Mouse (Mus musculus): ENCODE results near the gene Sardh. TPM values are rescaled to one million over a fixed set of nuclear protein-coding genes. Genes with fewer than 3 reads are reported as not detected.

Gene Sardh
- polyA plus RNA-seq, 1 experiment from 2014 or later = 12.6 TPM

DNA sequence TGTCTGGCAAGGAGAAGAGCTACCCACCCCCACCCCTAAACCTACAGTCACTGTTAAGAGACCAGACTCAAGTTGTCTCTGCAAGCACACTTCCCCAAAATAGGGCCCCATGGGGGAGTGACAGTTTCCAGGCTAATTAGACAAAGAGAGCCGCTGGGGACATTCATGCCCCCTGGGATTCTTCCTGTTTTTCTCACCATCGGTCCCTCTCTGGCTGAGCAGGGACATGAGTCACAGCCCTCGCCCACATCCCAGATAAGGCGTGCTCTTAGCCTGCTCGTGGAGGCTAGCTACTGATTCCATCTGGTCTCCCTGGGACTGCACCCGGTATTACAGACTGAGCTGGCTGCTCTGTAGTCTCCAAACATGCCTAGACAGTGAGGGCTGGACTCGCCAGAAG lies 15.8 kb downstream of the Sardh start:
- Histone ChIP-seq H3K4me3 (ENCODE audit: low read depth, low read length) (no peak overlapping the region), H3K36me3 (ENCODE audit: insufficient read depth, low read length) (no peaks in the 10 kb centered on the region), H3K9me3 (ENCODE audit: low read length) (no peaks in the 10 kb centered on the region), H3K9ac (replicated peaks; ENCODE audit: low read depth) (no peak overlapping the region), H3K4me2 (replicated peaks; ENCODE audit: low read depth, low read length) (no peak overlapping the region), H3K4me1 (ENCODE audit: insufficient read depth, low read depth, low read length) (no peaks in the 10 kb centered on the region), H3K27ac (ENCODE audit: low read length) (peak overlapping the region; percentile 81), H3K27me3 (replicated peaks; ENCODE audit: insufficient read depth, low read length) (no peaks in the 10 kb centered on the region)
- TF ChIP-seq EP300 (IDR thresholded peaks at IDR 0.05) (peak; percentile 55), CTCF (IDR thresholded peaks at IDR 0.05) (no peak)
- 22% methylated on average over 7 of the region's 7 CpGs for WGBS
- ATAC-seq (peak; percentile 74), DNase-seq (ENCODE audit: low spot score) (peak; percentile 88)

DNA sequence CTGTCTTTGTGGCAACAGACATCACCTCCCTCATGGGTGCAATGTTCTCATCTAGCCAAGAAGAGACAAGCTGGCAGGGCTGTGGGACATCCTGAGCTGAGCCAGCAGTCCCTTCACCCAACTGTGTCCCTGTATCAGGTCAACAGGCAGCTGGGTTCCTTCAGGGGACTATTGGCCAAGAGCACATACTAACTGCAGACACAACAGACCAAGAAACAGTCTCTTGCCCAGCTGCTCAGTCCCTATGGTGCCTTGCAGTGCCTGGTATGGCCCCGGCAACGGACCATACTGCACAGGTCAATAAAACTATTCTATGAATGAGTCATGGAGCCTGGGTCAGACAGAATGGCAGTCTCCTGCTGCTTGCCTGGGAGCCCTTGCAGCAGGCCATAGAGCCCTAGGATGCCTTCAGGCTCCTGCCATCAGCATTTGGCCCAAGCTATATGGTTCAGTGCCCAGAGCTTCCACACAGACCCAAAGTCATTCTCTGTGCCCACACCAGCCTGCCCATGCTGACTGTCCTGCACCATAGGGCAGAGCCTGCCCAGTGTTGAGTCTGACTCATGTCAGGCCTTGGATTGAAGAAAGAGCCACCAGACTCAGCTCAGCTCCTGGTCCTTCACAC lies 18.5 kb downstream of the Sardh start:
- H3K4me3 ChIP-seq (ENCODE audit: low read depth, low read length) = no peak overlapping the region
- WGBS = 79% methylated on average over 2 of the region's 2 CpGs

DNA sequence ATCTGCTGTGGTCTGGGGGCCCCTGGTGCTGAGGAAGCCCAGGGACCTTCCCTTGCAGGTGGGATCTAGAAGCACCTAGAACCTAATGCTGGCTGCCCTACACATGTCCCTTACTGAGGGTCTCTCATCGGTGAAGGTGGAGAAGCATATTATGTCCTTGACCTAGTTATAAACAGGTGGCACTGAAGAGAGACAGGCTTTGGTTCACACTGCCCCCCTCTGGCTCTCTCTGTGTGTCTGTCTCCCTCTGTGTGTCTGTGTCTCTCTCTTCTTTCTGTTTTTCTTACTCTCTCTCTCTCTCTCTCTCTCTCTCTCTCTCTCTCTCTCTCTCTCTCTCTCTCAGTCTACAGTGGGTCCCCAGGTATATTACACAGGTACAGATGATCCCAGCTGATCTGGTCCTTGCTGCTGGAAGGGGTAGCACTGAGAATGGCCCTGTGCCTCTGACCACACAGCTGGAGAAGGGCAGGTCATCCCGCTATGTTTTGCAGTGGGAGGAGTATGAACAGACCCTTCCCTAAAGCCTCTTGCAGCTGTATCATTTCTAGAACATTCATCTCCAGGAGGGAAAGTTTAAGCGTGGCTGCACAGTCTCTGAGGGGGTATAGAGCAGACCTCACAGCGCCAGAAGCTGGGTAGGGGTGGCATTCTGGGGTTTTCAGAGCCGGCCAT lies 19.2 kb downstream of the Sardh start:
- Histone ChIP-seq H3K4me3 (ENCODE audit: low read depth, low read length) (no peak overlapping the region), H3K4me1 (ENCODE audit: insufficient read depth, low read depth, low read length) (no peaks in the 10 kb centered on the region), H3K27ac (ENCODE audit: low read length) (peak overlapping the region; percentile 64), H3K27me3 (replicated peaks; ENCODE audit: insufficient read depth, low read length) (no peaks in the 10 kb centered on the region), H3K9me3 (ENCODE audit: low read length) (no peaks in the 10 kb centered on the region), H3K4me2 (replicated peaks; ENCODE audit: low read depth, low read length) (no peak overlapping the region), H3K36me3 (ENCODE audit: insufficient read depth, low read length) (no peaks in the 10 kb centered on the region), H3K9ac (replicated peaks; ENCODE audit: low read depth) (no peak overlapping the region)
- DNase-seq (ENCODE audit: low spot score) (peak; percentile 64), ATAC-seq (peak; percentile 66)
- TF ChIP-seq CTCF (IDR thresholded peaks at IDR 0.05) (peak; percentile 25), EP300 (IDR thresholded peaks at IDR 0.05) (no peak)
- WGBS = 57% methylated on average over 5 of the region's 5 CpGs

More for the DNA sequence above, 18.5 kb downstream of the Sardh start:
- Histone ChIP-seq H3K4me1 (ENCODE audit: insufficient read depth, low read depth, low read length) (no peaks in the 10 kb centered on the region), H3K9ac (replicated peaks; ENCODE audit: low read depth) (no peak overlapping the region), H3K36me3 (ENCODE audit: insufficient read depth, low read length) (no peaks in the 10 kb centered on the region), H3K9me3 (ENCODE audit: low read length) (no peaks in the 10 kb centered on the region), H3K27me3 (replicated peaks; ENCODE audit: insufficient read depth, low read length) (no peaks in the 10 kb centered on the region), H3K27ac (ENCODE audit: low read length) (peak overlapping the region; percentile 64), H3K4me2 (replicated peaks; ENCODE audit: low read depth, low read length) (no peak overlapping the region)
- DNase-seq (ENCODE audit: low spot score) (peak; percentile 87), ATAC-seq (peak; percentile 80)
- TF ChIP-seq EP300 (IDR thresholded peaks at IDR 0.05) = peak; percentile 58; the same call in 1 of the 2 replicates
- no peak for TF ChIP-seq CTCF (IDR thresholded peaks at IDR 0.05)

DNA sequence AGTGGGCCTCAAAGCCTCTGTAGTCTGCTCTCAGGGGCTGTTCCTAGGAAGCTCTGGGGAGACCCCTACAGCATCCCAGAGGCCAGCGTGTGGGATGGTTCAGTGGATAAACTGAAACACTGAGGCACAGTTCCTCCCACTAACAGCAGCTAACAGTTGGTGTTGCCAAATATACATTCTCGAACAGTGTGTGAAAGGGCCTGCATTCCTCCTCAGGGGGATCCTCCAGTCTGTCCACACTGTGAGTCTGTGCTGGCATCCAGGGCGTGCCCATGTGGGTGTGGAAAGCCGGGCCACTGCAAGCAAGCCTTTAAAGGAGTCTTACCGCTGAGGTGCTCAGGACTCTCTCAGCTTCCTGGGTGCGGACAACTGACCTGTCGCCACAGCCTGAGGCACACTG lies 21.6 kb downstream of the Sardh start:
- Histone ChIP-seq H3K36me3 (ENCODE audit: insufficient read depth, low read length) (no peaks in the 10 kb centered on the region), H3K4me1 (ENCODE audit: insufficient read depth, low read depth, low read length) (no peaks in the 10 kb centered on the region), H3K9me3 (ENCODE audit: low read length) (no peaks in the 10 kb centered on the region), H3K9ac (replicated peaks; ENCODE audit: low read depth) (no peak overlapping the region), H3K4me3 (ENCODE audit: low read depth, low read length) (no peak overlapping the region), H3K27me3 (replicated peaks; ENCODE audit: insufficient read depth, low read length) (no peaks in the 10 kb centered on the region), H3K27ac (ENCODE audit: low read length) (no peak overlapping the region), H3K4me2 (replicated peaks; ENCODE audit: low read depth, low read length) (no peak overlapping the region)
- no peak for DNase-seq (ENCODE audit: low spot score)
- TF ChIP-seq EP300 (IDR thresholded peaks at IDR 0.05) (no peak), CTCF (IDR thresholded peaks at IDR 0.05) (no peak)
- 52% methylated on average over 7 of the region's 7 CpGs for WGBS
- no peak for ATAC-seq

DNA sequence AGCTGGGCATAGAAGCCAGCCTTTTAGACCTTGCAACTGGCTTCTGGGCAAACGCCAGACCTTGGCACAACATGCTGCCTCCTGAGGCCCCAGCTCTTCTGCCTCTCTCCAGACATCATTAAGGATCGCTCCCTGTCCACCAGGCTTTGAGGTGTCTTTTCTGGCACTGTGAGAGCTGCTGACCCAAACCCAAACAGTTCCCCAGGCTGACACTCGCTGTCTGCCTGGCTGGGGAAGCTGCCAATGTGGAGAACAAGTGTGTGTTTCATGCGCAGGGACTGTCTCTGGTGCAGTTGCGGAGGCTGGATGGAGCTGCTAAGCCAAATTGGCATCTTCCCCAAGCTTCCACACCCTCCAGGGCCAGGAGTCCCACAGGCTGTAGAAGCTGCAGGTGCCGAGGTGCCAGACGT lies 25.1 kb downstream of the Sardh start:
- DNase-seq (ENCODE audit: low spot score) = no peak
- Histone ChIP-seq H3K27me3 (replicated peaks; ENCODE audit: insufficient read depth, low read length) (no peaks in the 10 kb centered on the region), H3K4me1 (ENCODE audit: insufficient read depth, low read depth, low read length) (no peaks in the 10 kb centered on the region), H3K36me3 (ENCODE audit: insufficient read depth, low read length) (no peaks in the 10 kb centered on the region), H3K27ac (ENCODE audit: low read length) (no peak overlapping the region), H3K9ac (replicated peaks; ENCODE audit: low read depth) (no peak overlapping the region), H3K4me2 (replicated peaks; ENCODE audit: low read depth, low read length) (no peak overlapping the region), H3K4me3 (ENCODE audit: low read depth, low read length) (no peak overlapping the region), H3K9me3 (ENCODE audit: low read length) (no peaks in the 10 kb centered on the region)
- WGBS = 73% methylated on average over 7 of the region's 7 CpGs
- TF ChIP-seq CTCF (IDR thresholded peaks at IDR 0.05) = no peak
- ATAC-seq = no peak

DNA sequence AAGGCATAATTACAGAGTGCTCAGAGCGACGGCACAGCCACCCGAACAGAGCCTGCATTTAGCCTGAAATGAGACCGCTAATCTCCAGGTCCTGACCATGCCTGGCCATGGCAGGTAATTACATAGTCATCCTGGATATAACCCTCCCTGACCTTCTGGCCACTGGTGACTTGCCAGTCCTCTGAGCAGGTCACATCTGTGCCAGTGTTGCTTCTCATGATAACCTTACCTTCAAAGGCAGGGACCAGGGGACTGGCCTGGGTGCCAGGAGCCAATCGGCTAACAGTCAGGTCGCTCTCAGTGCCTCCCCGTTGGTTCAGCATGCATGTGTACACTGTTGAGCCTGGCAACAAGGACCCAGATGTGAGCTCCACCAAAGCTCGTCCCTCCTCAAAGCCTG lies 29.6 kb downstream of the Sardh start:
- Histone ChIP-seq H3K4me3 (ENCODE audit: low read depth, low read length) (no peak overlapping the region), H3K4me1 (ENCODE audit: insufficient read depth, low read depth, low read length) (no peaks in the 10 kb centered on the region), H3K4me2 (replicated peaks; ENCODE audit: low read depth, low read length) (no peak overlapping the region), H3K9me3 (ENCODE audit: low read length) (no peaks in the 10 kb centered on the region), H3K27ac (ENCODE audit: low read length) (no peak overlapping the region), H3K27me3 (replicated peaks; ENCODE audit: insufficient read depth, low read length) (no peaks in the 10 kb centered on the region), H3K36me3 (ENCODE audit: insufficient read depth, low read length) (no peaks in the 10 kb centered on the region), H3K9ac (replicated peaks; ENCODE audit: low read depth) (no peak overlapping the region)
- ATAC-seq (no peak), DNase-seq (ENCODE audit: low spot score) (no peak)
- TF ChIP-seq CTCF (IDR thresholded peaks at IDR 0.05) (no peak), EP300 (IDR thresholded peaks at IDR 0.05) (no peak)
- 87% methylated on average over 8 of the region's 8 CpGs for WGBS

Data from lung, postnatal 0 days (tissue).